Mouse (Mus musculus) thymus, postnatal 10 days (tissue): ENCODE data around the gene Slc25a39.
"Not testable (repeated sequence)": the region's sequence is repeated elsewhere in the genome, so short reads cannot be mapped to it uniquely, and the experiment has no call there.

ENCODE experiments used
- DNase-seq, 2 experiments: peaks; one replicate each; pipeline ENCODE4 v3.0.0; 2021; ENCODE audit warnings: low spot score in 2 of 2

The Slc25a39 gene

GRCm38 (mm10) chr11:102371926-102372685, 35.6 kb downstream of the Slc25a39 start:
- no peak for DNase-seq

GRCm38 (mm10) chr11:102370285-102370684, 37.5 kb downstream of the Slc25a39 start:
- DNase-seq: no peak

GRCm38 (mm10) chr11:102369263-102369662, 38.5 kb downstream of the Slc25a39 start:
- DNase-seq: no peak

GRCm38 (mm10) chr11:102368347-102368746, 39.4 kb downstream of the Slc25a39 start:
- no peak for DNase-seq

DNA sequence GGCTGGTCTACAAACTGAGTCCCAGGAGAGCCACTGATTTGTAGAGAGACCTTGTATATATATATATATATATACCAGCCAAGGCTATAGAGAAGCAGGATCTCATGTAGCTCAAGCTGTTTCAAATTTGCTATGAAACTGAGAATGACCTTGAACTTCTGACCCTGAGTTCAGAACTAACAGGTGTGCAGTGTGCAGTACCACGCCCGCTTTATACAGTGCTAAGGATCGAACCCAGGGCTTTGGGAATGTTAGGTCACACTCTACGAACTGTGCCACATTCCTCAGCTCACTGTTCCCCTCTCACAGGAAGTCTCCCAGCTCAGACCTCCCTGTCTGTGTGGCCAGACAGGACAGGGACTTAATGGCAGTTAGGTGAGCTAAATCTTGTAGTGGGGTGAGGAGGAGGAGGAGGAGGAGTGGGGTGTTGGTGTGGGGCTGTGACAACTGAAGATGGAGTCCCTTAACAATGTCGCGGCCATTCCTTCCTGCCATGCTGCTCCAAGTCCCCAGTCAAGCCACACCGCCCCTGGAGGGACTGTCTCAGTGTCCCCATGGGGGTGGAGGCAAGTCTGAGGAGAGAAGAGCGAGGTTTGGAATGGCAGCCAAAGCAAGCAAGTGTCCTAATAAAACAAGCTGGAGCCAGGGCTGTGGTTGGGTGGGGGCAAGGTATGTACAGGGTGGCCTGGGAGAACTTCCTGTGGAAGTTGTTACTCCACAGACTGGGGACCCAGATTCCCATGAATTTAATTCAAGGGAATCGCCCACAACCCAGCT, 40.1 kb downstream of the Slc25a39 start:
- DNase-seq: no peak

- not testable (repeated sequence) for DNase-seq
Observed at GRCm38 (mm10) chr11:102366103-102366502, 41.6 kb downstream of the Slc25a39 start, which contains the start of gene Slc4a1. Gene Slc4a1 (minus strand): TSS chr11:102366203.

DNA sequence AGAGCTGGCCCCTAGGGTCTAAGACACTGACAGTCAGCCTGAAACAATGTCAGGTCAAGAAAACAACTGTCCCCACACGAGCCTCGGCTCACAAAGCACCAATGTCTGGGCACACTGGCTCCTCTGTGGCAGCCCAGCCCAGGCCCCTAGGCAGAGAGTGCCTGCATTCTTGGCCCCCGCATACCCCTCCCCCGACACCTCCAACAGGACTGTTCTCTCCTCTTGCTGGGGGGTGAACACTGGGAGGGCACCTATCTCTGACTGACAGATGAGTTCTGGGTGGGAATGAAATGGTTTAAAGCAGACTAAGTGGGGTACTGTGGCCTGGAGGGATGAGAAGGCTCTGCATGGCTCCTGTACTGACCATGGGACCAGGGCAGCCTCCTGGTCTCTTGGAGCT, 42.0 kb downstream of the Slc25a39 start:
- no peak for DNase-seq

DNA sequence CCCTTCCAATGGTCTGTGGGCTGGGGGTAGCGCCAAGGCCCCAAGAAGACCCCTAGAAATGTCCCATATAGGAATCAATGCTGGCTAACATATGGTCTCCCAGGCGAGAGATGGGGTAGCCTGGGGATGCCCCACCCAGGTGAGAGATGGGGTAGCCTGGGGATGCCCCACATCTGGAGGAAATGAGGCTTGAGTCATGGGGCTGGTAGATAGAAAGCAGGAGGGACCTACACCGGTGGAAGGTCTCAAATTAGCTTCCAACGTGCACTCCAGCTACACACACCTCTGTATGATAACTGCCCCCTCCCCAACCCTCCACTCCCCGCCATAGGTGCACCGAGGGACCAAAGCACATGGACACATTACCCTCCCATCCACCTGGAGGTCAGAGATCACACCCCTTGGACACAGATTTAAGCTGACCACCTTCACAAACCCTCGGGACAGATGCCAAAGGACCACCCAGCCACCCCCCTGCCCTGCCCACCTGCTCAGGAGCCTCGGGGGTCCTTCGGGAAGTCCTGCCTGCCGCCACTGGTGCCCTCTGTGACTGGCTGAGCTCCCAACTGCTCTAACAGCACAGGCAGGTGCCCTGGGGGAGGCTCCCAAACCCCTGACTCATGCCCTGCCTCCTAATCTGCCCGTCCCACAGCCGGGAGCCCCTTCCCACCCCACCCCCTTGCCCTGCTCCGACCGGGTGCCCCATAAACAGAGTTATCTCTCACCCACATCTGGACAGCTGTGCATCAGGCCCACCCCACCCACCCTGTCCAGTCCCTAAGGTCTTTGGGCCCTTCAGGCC, 43.0 kb downstream of the Slc25a39 start:
- DNase-seq: no peak

GRCm38 (mm10) chr11:102363623-102364022, 44.1 kb downstream of the Slc25a39 start:
- DNase-seq: no peak

GRCm38 (mm10) chr11:102361776-102362495, 45.8 kb downstream of the Slc25a39 start:
- DNase-seq: no peak

- no peak for DNase-seq
Observed at GRCm38 (mm10) chr11:102358365-102358764, 49.4 kb downstream of the Slc25a39 start.

GRCm38 (mm10) chr11:102356636-102357350, 51.0 kb downstream of the Slc25a39 start:
- no peak for DNase-seq

DNA sequence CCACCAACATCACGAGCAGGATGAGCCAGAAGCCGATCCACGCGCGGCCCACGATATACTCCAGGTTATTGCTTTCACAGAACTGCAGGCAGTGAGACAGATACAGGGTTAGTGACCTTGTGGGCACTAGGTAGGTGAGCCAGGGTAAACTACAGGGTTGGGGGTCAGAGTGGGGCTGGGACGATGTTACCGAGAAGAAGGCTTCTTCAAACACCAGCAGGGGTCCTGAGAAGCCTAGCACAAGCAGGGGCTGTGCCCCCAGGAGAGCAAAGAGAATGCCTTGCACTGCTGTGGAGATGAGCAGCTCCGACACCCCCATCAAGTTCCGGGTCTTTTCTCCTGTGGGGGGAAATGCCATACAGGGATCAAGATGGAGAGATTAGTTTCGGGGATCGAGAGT, 51.6 kb downstream of the Slc25a39 start:
- no peak for DNase-seq

DNA sequence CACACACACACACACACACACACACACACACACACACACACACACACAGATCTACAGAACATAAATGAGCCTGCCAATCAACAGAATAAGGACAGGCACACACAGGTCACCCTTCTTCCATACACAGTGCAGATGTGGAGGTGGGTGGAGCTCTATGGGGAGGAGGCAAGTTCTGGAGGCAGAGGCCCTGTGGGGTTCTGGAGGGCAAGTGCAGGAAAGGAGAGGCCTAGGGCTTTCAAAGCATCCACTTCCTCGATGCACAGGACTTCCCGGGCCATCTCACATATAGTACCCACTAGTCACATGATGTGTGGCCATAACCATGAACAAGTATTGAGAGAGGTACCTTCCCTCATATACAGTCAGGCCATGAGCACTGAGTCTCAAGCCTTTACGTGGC, 52.2 kb downstream of the Slc25a39 start:
- no peak for DNase-seq

DNA sequence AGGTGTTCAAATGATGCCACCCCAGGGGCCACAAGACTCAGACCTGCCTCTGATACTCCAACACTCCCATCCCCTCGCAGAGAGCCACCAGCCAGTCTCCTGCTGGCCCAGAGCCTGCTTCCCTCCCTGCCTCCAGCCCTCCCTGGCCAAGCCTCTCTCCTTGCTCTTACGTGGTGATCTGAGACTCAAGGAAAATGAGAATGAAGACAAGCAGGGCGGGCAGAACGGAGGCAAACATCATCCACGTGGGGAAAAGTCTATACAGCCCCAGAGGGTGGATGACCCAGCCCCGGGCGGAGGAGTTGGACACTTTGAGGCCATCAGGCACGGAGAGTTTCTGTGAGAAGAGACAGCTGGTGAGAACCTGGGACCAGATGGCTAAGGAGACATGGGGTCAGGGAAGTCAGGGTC, 54.7 kb downstream of the Slc25a39 start:
- DNase-seq: no peak
